Mouse (Mus musculus) layer of hippocampus, postnatal 10 days (tissue): ENCODE measurements around the gene Ankrd60. TPM values are rescaled to one million over a fixed set of nuclear protein-coding genes. Genes with fewer than 3 reads are reported as not detected.

Experiments
- DNase-seq, 2 experiments: peaks; one replicate each; pipeline ENCODE4 v3.0.0; 2021; ENCODE audit warnings: low spot score in 2 of 2
- long read RNA-seq: library from polyadenylated mRNA; stranded (forward); transcript quantifications from one replicate; pipeline ENCODE4 v2.0.0, GENCODE M21; 2023
- total RNA-seq, 2 experiments: library from RNA; stranded (reverse); gene quantifications; 2 replicates each; pipeline ENCODE4 v1.2.3; 2021

Ankrd60 gene
- total RNA-seq = not detected
- long read RNA-seq = 0 reads

DNA sequence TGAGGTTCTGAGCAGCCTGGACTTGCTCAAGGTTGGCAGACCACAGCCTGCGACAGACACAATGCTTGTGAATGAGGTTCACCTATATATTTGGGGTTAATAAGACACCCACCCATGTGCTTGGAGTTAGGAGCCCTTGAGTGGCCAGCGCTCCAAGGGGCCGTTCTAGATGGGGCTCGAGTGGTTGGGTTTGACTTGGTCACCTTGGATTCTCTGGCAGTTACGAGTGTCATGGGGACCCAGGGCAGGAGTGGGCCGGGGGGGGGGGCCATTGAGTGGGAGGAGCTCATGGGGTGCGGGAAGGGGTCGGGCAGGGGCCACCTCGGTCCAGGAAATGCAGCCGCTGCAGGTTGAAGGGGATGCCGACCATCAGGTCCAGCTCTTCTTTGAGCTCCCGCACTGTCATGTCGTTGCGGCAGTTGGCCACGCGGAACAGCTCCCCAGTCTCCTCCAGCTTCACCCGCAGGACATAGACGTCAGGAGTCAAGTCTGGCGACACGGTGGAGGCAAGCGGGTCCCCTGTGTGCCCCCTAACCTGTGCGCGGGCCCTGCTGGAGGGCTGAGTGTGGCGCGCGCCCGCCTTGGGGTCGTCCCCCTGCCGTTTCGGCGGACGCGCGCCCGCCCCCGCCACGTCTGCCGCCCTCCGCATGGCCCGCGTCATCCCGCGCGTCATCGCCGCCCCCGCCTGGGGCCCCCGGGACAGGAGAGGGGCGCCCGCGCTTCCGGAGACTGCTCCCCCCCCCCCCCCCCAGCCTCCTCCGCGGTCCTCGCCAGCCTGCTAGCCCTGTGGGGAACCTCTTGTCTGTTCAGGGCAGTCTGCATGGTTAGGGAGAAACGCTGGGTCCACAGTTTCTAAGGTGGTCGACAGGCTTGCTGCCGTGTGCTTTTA, at the start of gene Ankrd60:
Gene Ankrd60 (minus strand): TSS at position 697 of the 889 bp plus-strand sequence.
- DNase-seq = no peak

DNA sequence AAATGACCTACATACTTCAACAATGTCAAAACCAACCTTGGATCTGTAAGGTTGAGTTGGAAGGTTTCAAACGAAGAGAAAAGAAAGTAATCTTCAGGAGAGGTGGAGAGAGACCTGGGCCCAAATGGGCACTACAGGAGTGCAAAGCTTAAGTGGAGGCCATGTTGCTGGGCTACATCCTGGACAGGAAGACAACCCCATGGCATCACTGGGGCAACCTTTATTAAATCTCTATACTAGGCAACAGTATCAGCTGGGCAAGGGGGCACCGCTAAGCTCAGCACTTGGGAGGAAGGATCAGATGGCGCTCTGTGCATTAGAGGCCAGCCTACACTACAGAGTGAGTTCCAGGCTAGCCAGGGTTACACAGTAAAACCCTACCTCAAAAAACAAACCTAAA, 47.6 kb upstream of the Ankrd60 start:
- DNase-seq = no peak

DNA sequence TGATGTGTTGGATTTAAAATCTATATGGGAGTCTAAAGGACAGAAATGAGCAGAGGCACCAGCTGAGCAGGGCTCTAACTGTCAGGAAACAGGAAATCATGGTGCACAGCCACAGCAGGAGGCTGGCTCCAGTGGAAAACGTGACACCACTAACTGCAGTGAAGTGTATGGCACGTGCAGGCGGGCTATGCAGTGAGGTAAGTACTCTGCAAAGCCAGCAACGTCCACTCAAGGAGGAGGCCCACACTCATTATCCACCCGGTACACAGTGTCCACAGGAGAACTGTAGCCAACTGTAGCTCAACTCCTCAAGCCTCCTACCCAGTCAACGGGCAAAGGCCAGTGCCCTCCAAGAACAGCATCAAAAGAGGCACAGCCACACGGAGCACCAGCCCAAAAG, 46.5 kb upstream of the Ankrd60 start:
- DNase-seq = no peak

DNA sequence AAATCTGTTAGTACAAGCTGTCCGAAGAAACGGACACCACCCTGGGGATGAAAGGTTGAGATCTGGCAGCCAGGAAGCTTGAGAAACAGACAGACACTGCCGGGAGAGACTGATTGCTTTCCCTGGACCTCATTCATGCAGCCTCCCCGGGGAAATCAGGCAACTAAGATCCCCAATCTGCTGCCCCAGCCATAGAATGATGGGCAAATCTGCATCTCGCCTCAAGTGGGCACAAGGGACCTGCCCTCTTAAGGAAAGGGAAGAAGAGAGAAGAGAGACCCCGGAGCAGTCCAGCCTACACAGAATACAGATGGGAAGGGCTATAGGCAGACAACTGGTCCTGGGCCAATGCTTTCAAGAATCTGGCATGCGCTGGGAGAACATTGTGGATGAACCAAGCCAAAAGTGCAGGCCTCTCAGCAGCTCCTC, 44.0 kb upstream of the Ankrd60 start:
- DNase-seq = no peak

DNA sequence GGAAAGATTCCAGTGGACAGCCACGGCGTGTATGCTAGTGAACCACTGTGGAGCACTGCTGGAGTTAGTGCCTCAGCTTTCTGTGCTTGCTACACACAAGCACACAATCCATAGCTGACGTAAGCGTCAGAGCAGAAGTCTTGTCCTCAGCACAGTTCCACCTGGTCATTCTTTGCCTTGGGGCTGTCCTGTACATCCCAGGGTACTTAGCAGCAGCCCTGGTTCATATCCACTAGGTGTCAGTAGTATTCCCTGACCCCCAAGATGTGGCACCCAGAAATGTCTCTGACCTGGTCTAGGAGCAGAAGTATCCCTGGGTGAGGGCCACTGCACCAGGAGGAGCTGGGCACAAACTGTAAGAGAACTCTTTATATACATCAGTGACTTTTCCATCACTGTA, 42.5 kb upstream of the Ankrd60 start:
- no peak for DNase-seq

DNA sequence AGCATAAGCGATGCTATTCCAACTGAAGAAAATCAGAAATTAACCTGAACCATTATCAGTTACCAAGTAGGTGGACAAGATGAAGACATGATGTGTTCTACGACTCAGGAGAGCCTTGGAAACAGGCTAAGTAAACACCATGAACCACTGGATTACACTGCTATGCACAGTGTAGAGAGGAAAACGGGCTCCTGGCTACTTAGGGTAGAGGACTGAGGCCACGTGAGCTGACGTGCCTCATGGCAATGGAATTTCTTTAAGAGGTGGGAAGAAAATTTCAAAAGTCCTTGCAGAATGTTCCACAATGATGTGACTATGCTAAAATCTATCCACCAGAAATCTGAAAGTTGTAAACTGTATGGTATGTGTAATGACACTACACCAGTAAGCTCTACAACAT, 41.0 kb upstream of the Ankrd60 start:
- no peak for DNase-seq

DNA sequence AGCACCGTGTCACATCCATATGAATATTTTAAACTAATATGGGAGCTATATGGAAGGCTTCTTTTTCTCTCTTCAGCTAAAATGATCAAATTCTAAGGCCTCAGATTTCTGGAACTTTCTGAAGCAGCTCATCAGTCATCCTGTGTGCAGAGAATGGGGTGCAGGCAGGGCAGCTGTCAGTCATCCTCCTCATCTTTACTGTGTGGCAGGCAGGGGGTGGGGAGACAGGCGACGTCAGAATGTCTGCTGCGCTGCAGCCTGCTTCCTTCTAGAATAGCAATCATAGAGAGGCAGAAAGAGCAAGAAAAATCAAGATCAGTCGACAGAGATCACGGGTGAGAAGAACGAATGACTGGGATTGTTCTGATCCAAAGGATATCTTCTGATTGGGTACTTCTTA, 38.0 kb upstream of the Ankrd60 start:
- DNase-seq = no peak

DNA sequence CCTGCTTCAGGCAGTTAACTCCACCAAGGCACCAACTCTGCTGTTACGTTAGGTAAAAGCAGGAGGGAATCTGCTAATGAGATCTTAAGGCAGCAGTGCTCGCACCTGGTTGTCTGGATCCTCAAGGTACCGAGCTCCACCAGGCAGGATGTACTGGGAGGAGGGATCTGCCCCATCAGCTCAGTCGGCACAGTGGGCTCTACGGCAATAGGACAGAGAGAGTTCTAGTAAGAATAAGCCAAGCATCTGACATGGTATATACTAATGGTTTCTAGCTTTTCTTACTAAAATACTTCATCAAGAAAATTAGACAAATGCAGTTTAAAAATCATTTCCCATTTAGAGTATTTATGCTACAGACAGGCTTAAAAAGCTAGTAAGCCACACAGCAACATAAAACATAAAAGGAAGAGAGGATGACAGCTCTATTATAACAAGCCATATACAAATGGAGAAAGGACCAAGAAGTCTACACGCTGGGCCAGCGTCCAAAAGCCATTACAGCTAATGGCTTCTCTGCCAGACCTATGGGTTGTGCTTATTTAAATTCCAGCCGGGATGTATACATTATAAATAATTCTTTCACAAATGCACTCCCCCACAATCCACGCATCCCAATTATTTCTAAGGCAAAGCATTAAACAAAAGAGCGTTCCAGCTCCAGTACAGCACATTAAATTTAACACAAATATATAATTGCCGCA, 37.4 kb upstream of the Ankrd60 start:
- DNase-seq = no peak

DNA sequence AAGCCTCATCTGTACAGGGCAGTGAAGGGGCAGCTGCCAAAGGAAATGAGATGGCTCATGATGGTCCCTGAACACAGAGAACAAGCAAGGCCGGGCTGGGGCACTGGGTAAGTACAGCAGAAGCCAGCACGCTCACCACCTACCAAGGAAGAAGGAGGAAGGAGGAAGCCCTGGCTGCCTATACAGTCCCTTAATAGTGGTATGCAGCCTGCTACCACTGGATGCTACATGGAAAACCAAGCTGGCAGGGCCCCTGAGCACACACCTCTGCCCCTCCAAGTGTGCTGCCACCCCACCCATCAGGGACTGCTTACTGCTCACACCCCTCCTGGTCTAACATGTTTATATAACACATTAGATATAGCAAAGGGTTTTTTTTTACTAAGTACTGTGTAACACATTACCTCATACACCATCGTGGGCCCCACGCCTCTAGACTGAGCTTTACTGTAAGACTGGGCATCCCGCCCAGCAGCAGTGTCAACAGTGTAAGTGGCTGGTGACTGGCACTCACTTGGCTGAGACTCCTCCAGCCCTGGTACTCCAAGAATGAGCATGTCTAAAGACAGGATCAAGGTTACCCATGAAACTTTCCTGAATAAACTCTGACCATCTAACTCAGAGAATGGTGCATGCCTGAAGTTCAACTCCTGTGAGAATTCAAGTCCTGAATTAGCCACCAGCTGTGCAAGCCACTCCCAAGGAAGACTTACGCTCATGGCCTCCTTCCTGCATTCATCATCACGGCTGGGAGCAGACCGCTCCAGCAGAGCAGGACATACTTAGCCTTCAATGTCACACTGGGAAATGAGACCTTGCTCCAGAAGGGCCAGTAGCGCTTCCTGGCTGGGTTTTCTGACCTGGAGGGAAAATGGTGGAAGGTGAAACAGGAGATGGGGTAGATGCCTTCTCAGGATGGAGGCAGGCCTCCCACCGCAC, 30.1 kb upstream of the Ankrd60 start:
- no peak for DNase-seq

DNA sequence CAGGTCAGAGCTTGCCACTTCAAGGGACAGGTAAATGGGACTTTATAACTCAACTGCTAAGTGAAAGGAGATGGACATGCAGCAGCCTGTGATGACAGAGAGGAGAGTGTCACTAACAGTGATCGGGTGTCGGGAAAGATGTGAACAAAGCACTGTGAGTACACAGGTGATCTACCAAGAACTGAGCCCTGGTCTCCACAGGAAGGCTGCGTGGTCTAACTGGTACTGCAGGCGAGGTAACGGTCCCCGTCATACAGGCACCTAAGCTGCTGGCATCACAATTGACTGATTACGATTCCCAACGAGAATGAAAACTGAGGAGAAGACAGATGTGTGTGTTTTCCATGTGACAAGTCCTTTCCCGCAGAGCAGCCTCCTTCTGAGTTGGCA, 28.2 kb upstream of the Ankrd60 start:
- DNase-seq = no peak

DNA sequence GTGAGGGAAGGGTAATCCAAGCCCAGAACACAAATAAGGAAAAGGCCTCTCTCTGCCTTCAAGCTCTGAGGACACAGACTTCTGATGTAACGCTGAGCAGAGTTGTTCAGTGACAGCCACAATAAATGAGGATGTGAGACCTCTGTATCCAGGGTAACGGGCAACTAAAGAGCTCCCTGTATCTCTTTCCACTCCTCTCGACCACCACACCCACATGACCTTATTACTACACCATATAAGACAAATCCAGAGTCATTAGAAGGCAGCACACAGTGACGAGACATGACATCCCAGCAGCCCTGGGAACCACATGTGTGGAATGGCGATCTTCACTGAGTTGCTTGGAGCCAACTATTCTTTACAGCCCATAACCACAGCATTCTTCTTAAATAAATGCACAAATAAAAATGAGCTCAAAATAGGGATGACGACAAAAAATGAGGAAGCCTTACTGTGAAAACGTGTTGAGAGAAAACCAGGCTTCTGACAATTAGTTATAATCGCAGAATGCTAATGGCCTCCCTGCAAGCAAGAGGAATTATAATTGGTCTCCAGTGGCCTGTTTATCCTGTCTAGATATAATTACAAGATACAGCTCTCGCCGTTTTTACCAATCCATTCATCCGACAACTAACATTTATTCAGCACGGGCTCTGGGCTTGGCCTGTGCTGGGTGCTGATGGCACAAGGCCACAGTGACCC, 27.7 kb upstream of the Ankrd60 start:
- no peak for DNase-seq

DNA sequence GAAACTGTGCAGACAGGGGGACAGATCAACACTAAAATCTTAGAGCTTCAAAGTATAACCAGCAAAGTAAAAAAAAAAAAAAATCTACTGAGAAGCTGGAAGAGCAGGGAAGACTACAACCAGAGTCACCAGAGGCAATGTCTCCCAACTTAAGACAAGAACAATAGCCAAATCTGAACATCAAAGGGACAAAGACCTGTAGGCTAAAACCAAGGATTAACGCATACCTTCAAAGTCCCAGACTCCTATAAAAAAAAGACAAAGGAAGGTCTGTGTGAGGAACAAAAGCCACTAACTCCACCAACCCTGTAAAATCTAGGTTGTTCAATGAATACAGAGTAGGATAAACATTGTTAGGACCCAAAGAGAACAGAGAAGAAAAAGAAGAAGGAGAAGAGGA, 23.7 kb upstream of the Ankrd60 start:
- no peak for DNase-seq

DNA sequence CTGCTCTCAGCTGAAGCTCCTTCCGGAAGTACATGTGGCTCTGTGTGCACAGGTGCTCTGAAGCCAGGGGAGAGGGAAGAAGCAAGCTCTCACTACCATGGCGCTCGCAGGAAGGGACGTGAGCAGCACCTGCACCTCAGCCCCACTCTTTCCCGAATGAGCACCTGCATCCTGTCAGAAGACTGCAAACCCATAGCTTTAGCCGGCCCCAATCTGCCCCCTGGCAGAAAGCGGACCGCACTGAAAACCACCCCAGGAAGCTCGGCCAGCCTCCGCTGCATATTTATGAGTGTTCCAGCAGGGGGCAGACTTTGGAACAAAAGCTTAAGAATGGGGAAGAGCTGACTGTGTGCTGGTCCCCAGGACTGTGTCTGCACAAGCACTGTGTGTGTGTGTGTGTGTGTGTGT, 17.2 kb upstream of the Ankrd60 start:
- DNase-seq = no peak

DNA sequence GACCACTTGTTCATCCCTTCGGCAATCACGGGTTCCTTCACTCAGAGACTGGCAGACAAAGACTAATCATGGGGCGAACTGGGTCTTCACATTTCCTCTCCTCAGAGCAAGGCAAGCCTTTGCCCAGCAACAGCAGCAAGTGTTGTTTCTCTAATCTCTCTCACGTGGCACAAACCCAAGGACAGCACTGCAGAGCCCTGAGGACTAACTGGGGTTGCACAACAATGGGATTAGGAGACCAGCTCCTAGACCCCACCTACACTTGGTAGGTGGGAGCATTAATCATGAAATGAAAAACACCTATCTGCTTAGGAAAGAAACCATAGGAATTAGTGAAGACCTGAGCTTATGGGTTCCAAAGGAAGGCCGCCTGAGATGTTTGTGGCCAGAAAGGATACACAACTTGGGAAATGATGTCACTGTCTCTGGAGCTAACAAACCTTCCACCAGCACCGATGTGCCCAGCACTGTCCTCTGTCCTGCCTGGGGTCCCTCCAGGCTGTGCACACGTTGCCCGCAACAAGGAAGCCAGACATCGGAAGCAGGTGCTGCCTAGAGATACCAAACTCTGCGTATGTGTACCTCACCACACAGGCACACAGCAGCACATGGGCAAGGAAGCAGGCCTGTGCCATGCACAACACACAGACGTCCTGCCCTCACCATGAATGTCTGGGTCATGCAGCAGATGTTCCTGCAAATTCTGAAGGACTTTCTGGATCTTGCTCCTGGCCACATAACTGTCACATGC, 16.3 kb upstream of the Ankrd60 start:
- no peak for DNase-seq

DNA sequence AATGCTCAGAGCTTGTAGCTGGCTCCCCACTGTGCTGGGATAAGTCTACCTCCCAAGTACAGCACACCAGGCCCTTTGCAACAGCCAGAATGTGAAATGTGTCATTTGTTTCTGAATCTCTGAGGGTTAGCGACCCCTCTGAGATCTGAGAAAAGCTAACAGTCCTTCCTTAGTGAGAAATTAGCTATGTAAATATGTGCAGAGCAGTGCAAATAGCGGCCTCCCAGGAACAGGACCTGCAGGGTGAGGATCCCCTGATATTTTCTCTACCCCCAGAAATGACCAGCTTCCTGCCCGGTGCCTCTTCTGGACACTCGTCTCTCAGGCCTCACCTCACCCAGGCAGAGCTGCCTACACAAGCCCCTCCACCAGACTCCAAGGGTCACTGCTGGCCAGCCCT, 15.7 kb upstream of the Ankrd60 start:
- DNase-seq = no peak

DNA sequence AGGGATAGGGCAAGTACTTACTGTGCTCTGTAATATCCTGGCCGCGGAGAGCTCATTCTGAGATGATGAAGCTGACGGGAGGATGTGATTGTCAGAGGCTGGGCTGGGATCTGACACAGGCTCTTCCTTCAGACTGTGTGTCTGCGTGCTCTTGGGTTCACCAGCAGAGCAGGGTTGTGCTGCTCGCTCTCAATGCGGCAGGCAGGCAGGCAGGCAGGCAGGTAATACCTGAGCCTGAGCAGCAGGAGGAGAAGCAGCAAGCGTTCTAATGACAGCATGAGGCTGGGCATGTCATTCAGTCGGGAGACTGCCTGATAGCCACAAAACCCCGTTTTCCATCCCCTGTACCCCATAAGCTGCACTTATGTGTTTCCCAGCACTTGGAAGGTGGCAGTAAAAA, 14.6 kb upstream of the Ankrd60 start:
- DNase-seq = no peak

DNA sequence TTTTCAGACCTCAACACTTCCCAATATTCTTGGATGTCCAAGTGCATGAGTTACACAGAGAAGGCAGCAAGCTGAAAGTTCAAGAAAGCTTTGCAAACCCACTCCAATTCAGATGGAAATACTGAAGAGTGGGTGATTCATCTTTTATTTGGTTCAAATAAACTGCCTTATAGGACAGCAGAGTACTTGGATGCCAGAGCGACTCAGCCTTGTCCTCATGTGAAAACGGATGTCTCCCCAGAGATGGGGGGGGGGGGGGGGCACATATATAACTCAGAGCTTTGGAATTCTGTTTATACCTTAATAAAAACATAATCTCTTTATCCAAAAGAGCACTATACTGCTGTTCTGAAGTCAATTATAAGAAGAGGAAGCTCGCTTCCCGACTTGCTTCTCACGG, 9.2 kb upstream of the Ankrd60 start:
- no peak for DNase-seq

DNA sequence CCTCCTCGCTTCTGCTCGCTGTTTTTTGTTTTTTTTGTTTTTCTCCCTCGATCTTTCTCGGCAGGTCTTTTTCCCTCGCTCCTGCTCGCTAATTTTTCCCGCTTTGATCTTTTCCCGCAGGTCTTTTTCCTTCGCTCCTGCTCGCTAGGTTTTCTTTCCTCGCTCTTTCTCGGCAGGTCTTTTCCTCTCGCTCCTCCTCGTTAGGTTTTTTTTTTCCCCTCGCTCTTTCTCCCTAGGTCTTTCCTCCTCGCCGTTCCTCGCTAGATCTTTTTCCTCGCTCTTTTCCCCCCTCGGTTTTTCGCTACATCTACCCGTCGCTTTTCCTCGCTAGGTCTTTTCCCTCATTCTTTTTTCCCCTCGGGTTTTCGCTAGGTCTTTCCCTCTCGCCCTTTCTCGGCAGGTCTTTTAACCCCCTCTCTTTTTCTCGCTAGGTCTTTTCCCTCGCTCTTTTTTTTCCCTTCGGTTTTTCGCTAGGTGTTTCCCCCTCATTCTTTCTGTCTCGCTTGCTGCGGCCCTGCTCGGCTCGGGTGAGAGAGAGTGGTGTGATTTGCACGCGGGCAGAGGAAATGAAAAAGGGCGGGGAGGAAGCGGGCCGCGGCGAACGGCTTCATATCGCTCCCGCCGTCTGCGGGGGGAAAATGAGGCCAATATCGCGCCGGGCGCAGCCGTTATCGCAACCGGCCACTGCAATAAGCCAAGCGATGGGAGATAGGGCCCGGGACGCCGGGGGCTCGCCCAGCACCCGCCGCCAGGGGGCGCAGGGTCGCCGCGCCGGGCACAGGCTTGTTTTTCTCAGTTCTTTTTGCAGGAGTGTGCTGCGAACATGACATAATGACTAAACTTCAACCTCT, 8.2 kb upstream of the Ankrd60 start:
- DNase-seq = peak; percentile 66 to 72
